Comparison of ENCODE assay signal across 13 mouse cellular contexts in genomic region chr3:138849755-138850301, GRCm38 (mm10).
DNase-seq lines count a peak whose midpoint lies in the region; ATAC-seq and TF ChIP-seq lines count a peak whose summit lies in the region.
"Had no signal": no experiment of that assay in that cellular context is flagged by ENCODE, and none has a peak within 500 bp of the region (broad histone marks: within the 10 kb centered on the region; RNA-seq: fewer than 3 reads in every experiment).

No protein-coding gene starts in this region.

- no peaks in the 10 kb centered on the region for H3K27me3 ChIP-seq in cerebellum, adult 2 months (ENCODE audit: control insufficient read depth, insufficient read depth, low read length)
- no peaks in the 10 kb centered on the region for H3K27me3 ChIP-seq in neural tube, embryonic 11.5 days (ENCODE audit: control insufficient read depth, insufficient read depth, low read length)
- H3K27me3 ChIP-seq in hindbrain, embryonic 16.5 days (replicated peaks; ENCODE audit: control insufficient read depth, insufficient read depth, low read length), result no peaks in the 10 kb centered on the region
- H3K27me3 ChIP-seq in intestine, embryonic 15.5 days (replicated peaks), result no peaks in the 10 kb centered on the region

- no peak overlapping the region for H3K9ac ChIP-seq in neural tube, embryonic 11.5 days (ENCODE audit: low read length)
- no peak overlapping the region for H3K9ac ChIP-seq in hindbrain, embryonic 16.5 days (ENCODE audit: low read depth, low read length)
- no peak overlapping the region for H3K9ac ChIP-seq in intestine, embryonic 15.5 days

- DNase-seq in cerebellum, adult 2 months, result no peak
- DNase-seq in cerebellum, postnatal 14 days, result no peak
- DNase-seq in neural tube, embryonic 11.5 days (ENCODE audit: low spot score), result no peak
- no peak for DNase-seq in neural tube, embryonic 10.5 days (ENCODE audit: extremely low spot score, low spot score)
- DNase-seq in left cerebral cortex, adult 18-20 months (ENCODE audit: low spot score in 2 of 2), result no peak
- DNase-seq: adrenal gland, adult 8-10 months; kidney, postnatal 25 days; lung, postnatal 10 days had no signal

- WGBS in cerebellum, adult 2 months, result 59% methylated on average over 11 of the region's 11 CpGs
- 47% methylated on average over 11 of the region's 11 CpGs for WGBS in neural tube, embryonic 11.5 days
- 44% methylated on average over 11 of the region's 11 CpGs for WGBS in hindbrain, embryonic 16.5 days
- 55% methylated on average over 11 of the region's 11 CpGs for WGBS in intestine, embryonic 15.5 days

- no peaks in the 10 kb centered on the region for H3K36me3 ChIP-seq in neural tube, embryonic 11.5 days (ENCODE audit: control insufficient read depth, insufficient read depth, low read length)
- no peaks in the 10 kb centered on the region for H3K36me3 ChIP-seq in hindbrain, embryonic 16.5 days (ENCODE audit: control insufficient read depth, insufficient read depth, low read length)
- no peaks in the 10 kb centered on the region for H3K36me3 ChIP-seq in intestine, embryonic 15.5 days

- ATAC-seq in neural tube, embryonic 11.5 days (ENCODE audit: insufficient read depth, low FRiP score, low TSS enrichment), result no peak
- ATAC-seq in hindbrain, embryonic 16.5 days, result no peak
- no peak for ATAC-seq in granulocyte monocyte progenitor cell, adult 5-6 weeks (replicated peaks; ENCODE audit: poor library complexity, severe bottlenecking)
- ATAC-seq in intestine, embryonic 15.5 days, result no peak
- ATAC-seq: intestine, postnatal 0 days had no signal

- H3K4me1 ChIP-seq in cerebellum, adult 2 months (ENCODE audit: control insufficient read depth, insufficient read depth, low read length), result peaks cover 27% of the 10 kb centered on the region
- H3K4me1 ChIP-seq in neural tube, embryonic 11.5 days (ENCODE audit: control insufficient read depth, insufficient read depth, low read length), result peaks cover 48% of the 10 kb centered on the region
- H3K4me1 ChIP-seq in hindbrain, embryonic 16.5 days (ENCODE audit: control insufficient read depth, insufficient read depth, low read depth, low read length), result peaks cover 37% of the 10 kb centered on the region
- peaks cover 9% of the 10 kb centered on the region for H3K4me1 ChIP-seq in intestine, embryonic 15.5 days (replicated peaks)

- no peak overlapping the region for H3K4me3 ChIP-seq in cerebellum, adult 2 months (replicated peaks; ENCODE audit: insufficient read depth, low read depth, low read length)
- H3K4me3 ChIP-seq in neural tube, embryonic 11.5 days (ENCODE audit: low read depth, low read length), result no peak overlapping the region
- no peak overlapping the region for H3K4me3 ChIP-seq in hindbrain, embryonic 16.5 days (ENCODE audit: low read length)
- no peak overlapping the region for H3K4me3 ChIP-seq in intestine, embryonic 15.5 days (replicated peaks)

- no peak overlapping the region for H3K4me2 ChIP-seq in neural tube, embryonic 11.5 days (ENCODE audit: low read depth)
- H3K4me2 ChIP-seq in hindbrain, embryonic 16.5 days (ENCODE audit: low read length), result no peak overlapping the region
- H3K4me2 ChIP-seq in intestine, embryonic 15.5 days (replicated peaks), result no peak overlapping the region

- no peak for TF ChIP-seq CTCF in cerebellum, adult 2 months (IDR thresholded peaks at IDR 0.05; ENCODE audit: borderline replicate concordance, insufficient read depth, low read depth, low read length)

- peak overlapping the region; percentile 47; the same call in 1 of the 2 replicates for H3K27ac ChIP-seq in cerebellum, adult 2 months (ENCODE audit: insufficient read depth, low read length)
- H3K27ac ChIP-seq in neural tube, embryonic 11.5 days (ENCODE audit: low read depth, low read length), result peak overlapping the region; percentile 62
- peak overlapping the region; percentile 33; the same call in 1 of the 2 replicates for H3K27ac ChIP-seq in hindbrain, embryonic 16.5 days (ENCODE audit: low read depth, low read length)
- no peak overlapping the region for H3K27ac ChIP-seq in intestine, embryonic 15.5 days
- H3K27ac ChIP-seq: stomach, postnatal 0 days had no signal

- TF ChIP-seq POLR2A in cerebellum, adult 2 months (IDR thresholded peaks at IDR 0.05; ENCODE audit: borderline replicate concordance, insufficient read depth, low read length), result no peak

- no peaks in the 10 kb centered on the region for H3K9me3 ChIP-seq in neural tube, embryonic 11.5 days (ENCODE audit: control insufficient read depth, low read length)
- no peaks in the 10 kb centered on the region for H3K9me3 ChIP-seq in hindbrain, embryonic 16.5 days (ENCODE audit: control insufficient read depth, low read length)
- H3K9me3 ChIP-seq in intestine, embryonic 15.5 days, result no peaks in the 10 kb centered on the region
